Mouse (Mus musculus) hindbrain, postnatal 0 days (tissue): ENCODE measurements at regions not wholly inside any gene's neighbourhood (a gene's known extent, or its start where the extent isn't known, plus 50 kb on each side); places are given as distances from the start of the nearest gene placed in this dataset.

Source experiments
- ATAC-seq: fragments of 200-750 bp; cut with Nextera tagmentation; 2 replicates; pipeline ENCODE4 v1.8.0; 2017; ENCODE audit warnings: mild to moderate bottlenecking, moderate TSS enrichment, moderate library complexity
- DNase-seq: peaks from one replicate; pipeline ENCODE4 v3.0.0-alpha.2; 2015; ENCODE audit warnings: low spot score
- H3K27ac ChIP-seq: fragments of 300-500 bp; sonication (generic); 2 replicates; pipeline ENCODE4 v1.5.1; 2014; ENCODE audit warnings: mild to moderate bottlenecking
- H3K27me3 ChIP-seq: fragments of 300-500 bp; sonication (generic); 2 replicates; pipeline ENCODE4 v1.6.1; 2014; ENCODE audit warnings: low read length, mixed read lengths; ENCODE audit not compliant: insufficient read depth
- H3K36me3 ChIP-seq: fragments of 300-500 bp; sonication (generic); 2 replicates; pipeline ENCODE4 v1.6.1; 2014; ENCODE audit warnings: low read length, mixed read lengths; ENCODE audit not compliant: insufficient read depth
- H3K4me1 ChIP-seq: fragments of 300-500 bp; sonication (generic); 2 replicates; pipeline ENCODE4 v1.6.1; 2014; ENCODE audit warnings: antibody characterized with exemption, low read length, mixed read lengths; ENCODE audit not compliant: insufficient read depth
- H3K4me2 ChIP-seq: fragments of 300-500 bp; sonication (generic); 2 replicates; pipeline ENCODE4 v1.6.1; 2014; ENCODE audit warnings: low read depth, mild to moderate bottlenecking, low read length, moderate library complexity, mixed read lengths
- H3K4me3 ChIP-seq: fragments of 300-500 bp; sonication (generic); 2 replicates; pipeline ENCODE4 v1.5.1; 2014; ENCODE audit warnings: low read length
- H3K9ac ChIP-seq: fragments of 300-500 bp; sonication (generic); replicated peaks from 2 replicates; pipeline ENCODE4 v1.6.1; 2014; ENCODE audit warnings: mild to moderate bottlenecking, low read length, moderate library complexity, mixed read lengths
- H3K9me3 ChIP-seq: fragments of 300-500 bp; sonication (generic); 2 replicates; pipeline ENCODE4 v1.6.1; 2016; ENCODE audit warnings: low read length, mixed read lengths
- CTCF ChIP-seq: IDR thresholded peaks from 2 replicates; pipeline ENCODE4 v1.5.1; 2016; ENCODE audit warnings: antibody characterized with exemption, control low read depth, low read depth
- WGBS: fragments of 180-500 bp; shearing (Covaris S2); extraction: QIAGEN DNeasy Blood & Tissue Kit; methylation state at CpG from one replicate; pipeline ENCODE4 v1.1.7; 2014; 5-methylcytosine and 5-hydroxymethylcytosine counted together

DNA sequence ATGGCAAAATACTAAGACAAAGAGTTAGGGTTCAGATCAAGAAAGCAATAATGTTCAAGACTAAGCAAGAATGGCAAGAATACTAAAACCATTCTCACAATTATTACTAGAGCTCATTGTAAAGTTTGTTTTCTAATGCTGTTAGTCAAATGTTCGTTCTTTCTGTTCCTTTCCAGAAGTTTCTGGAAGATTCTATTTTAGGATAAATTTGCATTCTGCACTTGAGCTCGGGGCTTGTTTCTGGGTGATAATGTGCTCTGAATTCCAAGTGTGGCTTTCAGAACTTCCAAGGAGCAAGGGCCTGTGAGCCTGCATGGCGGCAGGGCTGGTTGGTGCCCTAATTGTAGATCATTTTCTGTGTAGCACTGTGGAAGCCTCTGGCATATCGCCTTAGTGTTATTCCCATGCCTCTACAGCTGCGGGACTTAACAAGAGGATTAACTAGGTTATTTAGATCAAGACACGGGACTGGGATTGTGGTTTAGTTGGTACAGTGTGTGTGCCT is 57.1 kb upstream of the Sash1 start:
- DNase-seq (no peak), ATAC-seq (peak; percentile 56; the same call in 1 of the 2 replicates)
- Histone ChIP-seq H3K4me2 (no peak overlapping the region), H3K4me1 (no peaks in the 10 kb centered on the region), H3K27ac (peak overlapping the region; percentile 34; the same call in 1 of the 2 replicates), H3K9ac (no peak overlapping the region), H3K4me3 (no peak overlapping the region), H3K27me3 (no peaks in the 10 kb centered on the region), H3K9me3 (no peaks in the 10 kb centered on the region), H3K36me3 (no peaks in the 10 kb centered on the region)
- no peak for TF ChIP-seq CTCF
- 75% methylated on average over 6 of the region's 6 CpGs for WGBS

DNA sequence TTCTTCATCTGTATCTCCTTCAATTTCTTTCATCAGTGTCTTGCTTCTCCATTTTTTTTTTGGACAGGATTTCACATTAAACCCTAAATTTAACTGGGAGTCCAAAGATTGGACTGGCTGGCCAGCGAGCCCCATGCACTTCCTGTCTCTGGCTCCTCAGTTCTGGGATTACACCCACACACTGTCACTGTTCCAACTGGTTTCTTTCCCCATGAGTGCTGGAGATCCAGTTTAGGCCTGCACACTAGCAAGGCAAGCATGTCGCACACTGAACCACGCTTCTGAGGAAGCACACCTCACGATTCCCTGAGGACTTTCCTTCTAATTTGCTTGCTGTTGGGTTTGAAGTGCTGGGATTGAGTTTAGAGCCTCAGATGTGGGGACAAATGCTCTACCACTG is 50.5 kb upstream of the Sash1 start:
- no peaks in the 10 kb centered on the region for H3K9me3 ChIP-seq
- no peaks in the 10 kb centered on the region for H3K4me1 ChIP-seq
- no peaks in the 10 kb centered on the region for H3K36me3 ChIP-seq
- H3K27me3 ChIP-seq: no peaks in the 10 kb centered on the region
- 89% methylated on average over 4 of the region's 4 CpGs for WGBS
- DNase-seq (no peak), ATAC-seq (no peak)
- no peak overlapping the region for H3K4me3 ChIP-seq
- no peak overlapping the region for H3K4me2 ChIP-seq
- H3K27ac ChIP-seq: no peak overlapping the region
- no peak for TF ChIP-seq CTCF
- no peak overlapping the region for H3K9ac ChIP-seq
